Mouse (Mus musculus) right cerebral cortex, postnatal 4 days (tissue): Measurements from ENCODE around the gene Pilrb1.
A peak's percentile ranks its signal among the peaks of the same experiment; 100 is the strongest.
"Not testable (repeated sequence)": the region's sequence is repeated elsewhere in the genome, so short reads cannot be mapped to it uniquely, and the experiment has no call there.

ENCODE experiments used
- DNase-seq: peaks from one replicate; pipeline ENCODE4 v3.0.0-alpha.2; 2022

Pilrb1 gene

GRCm38 (mm10) chr5:137857960-137858710 is at the start of gene Pilrb1:
Pilrb1 (minus strand) TSS chr5:137858106.
- DNase-seq: not testable (repeated sequence)

GRCm38 (mm10) chr5:137897812-137898211 is 39.9 kb upstream of the Pilrb1 start:
- DNase-seq: no peak

GRCm38 (mm10) chr5:137892954-137893353 is 35.0 kb upstream of the Pilrb1 start:
- DNase-seq: no peak

GRCm38 (mm10) chr5:137887666-137888065 is 29.8 kb upstream of the Pilrb1 start:
- DNase-seq: no peak

- DNase-seq: peak; percentile 65
Observed at GRCm38 (mm10) chr5:137885894-137886293, 28.0 kb upstream of the Pilrb1 start.

- no peak for DNase-seq
Observed at GRCm38 (mm10) chr5:137883345-137883744, 25.4 kb upstream of the Pilrb1 start.

- DNase-seq: no peak
Observed at GRCm38 (mm10) chr5:137882922-137883321, 25.0 kb upstream of the Pilrb1 start.

GRCm38 (mm10) chr5:137877860-137878259 is 20.0 kb upstream of the Pilrb1 start:
- DNase-seq: peak; percentile 14

GRCm38 (mm10) chr5:137875054-137875453 is 17.1 kb upstream of the Pilrb1 start:
- no peak for DNase-seq

- DNase-seq: not testable (repeated sequence)
Observed at GRCm38 (mm10) chr5:137872381-137872702, 14.4 kb upstream of the Pilrb1 start.

- DNase-seq: not testable (repeated sequence)
Observed at GRCm38 (mm10) chr5:137871644-137872380, 13.9 kb upstream of the Pilrb1 start, which contains the start of gene Pilrb2. Pilrb2 (minus strand) TSS chr5:137871815.

- DNase-seq: not testable (repeated sequence)
Observed at GRCm38 (mm10) chr5:137868600-137868999, 10.7 kb upstream of the Pilrb1 start.

GRCm38 (mm10) chr5:137864008-137864407 is 6.1 kb upstream of the Pilrb1 start:
- not testable (repeated sequence) for DNase-seq

GRCm38 (mm10) chr5:137856870-137857269 is 1.0 kb downstream of the Pilrb1 start:
- DNase-seq: not testable (repeated sequence)

GRCm38 (mm10) chr5:137854907-137855306 is 3.0 kb downstream of the Pilrb1 start:
- DNase-seq: not testable (repeated sequence)

- not testable (repeated sequence) for DNase-seq
Observed at GRCm38 (mm10) chr5:137850313-137850712, 7.6 kb downstream of the Pilrb1 start.

- not testable (repeated sequence) for DNase-seq
Observed at GRCm38 (mm10) chr5:137837110-137837509, 20.8 kb downstream of the Pilrb1 start.

- DNase-seq: no peak
Observed at GRCm38 (mm10) chr5:137836611-137837010, 21.3 kb downstream of the Pilrb1 start.

- DNase-seq: not testable (repeated sequence)
Observed at GRCm38 (mm10) chr5:137835966-137836520, 21.9 kb downstream of the Pilrb1 start, which contains the start of gene Pilra. Pilra (minus strand) TSS chr5:137836281.

- DNase-seq: no peak
Observed at GRCm38 (mm10) chr5:137833500-137833899, 24.4 kb downstream of the Pilrb1 start.

- no peak for DNase-seq
Observed at GRCm38 (mm10) chr5:137831506-137831905, 26.4 kb downstream of the Pilrb1 start.

- no peak for DNase-seq
Observed at GRCm38 (mm10) chr5:137831106-137831505, 26.8 kb downstream of the Pilrb1 start.

- DNase-seq: no peak
Observed at GRCm38 (mm10) chr5:137830238-137830637, 27.7 kb downstream of the Pilrb1 start.

GRCm38 (mm10) chr5:137828694-137829093 is 29.2 kb downstream of the Pilrb1 start:
- no peak for DNase-seq
